Mouse (Mus musculus) MEL (cell line): Measurements from ENCODE around the gene AU040320. TPM values are rescaled to one million over a fixed set of nuclear protein-coding genes. Genes with fewer than 3 reads are reported as not detected.
A peak's percentile ranks its signal among the peaks of the same experiment; 100 is the strongest.

Experiments used
- DNase-seq: peaks from one replicate; pipeline ENCODE4 v3.0.0; 2011; ENCODE audit warnings: low read depth, low spot score
- H3K27ac ChIP-seq: 2 replicates; pipeline ENCODE4 v1.5.1; 2012; ENCODE audit warnings: low read depth, mild to moderate bottlenecking, control low read depth, low read length, moderate library complexity; ENCODE audit not compliant: control insufficient read depth
- H3K27me3 ChIP-seq, 2 experiments: fragments of 150-350 bp in 1 of 2; sonication (generic) in 1 of 2; 2 replicates each; pipeline ENCODE4 v1.6.1; 2012; ENCODE audit warnings: low read length in 2 of 2, mild to moderate bottlenecking in 2 of 2, improper control_type of control experiment in 1 of 2, moderate library complexity in 1 of 2; ENCODE audit not compliant: insufficient read depth in 2 of 2, control insufficient read depth in 1 of 2
- H3K36me3 ChIP-seq, 2 experiments: 2 replicates each; pipeline ENCODE4 v1.6.1; 2012 to 2014; ENCODE audit warnings: low read length in 2 of 2, improper control_type of control experiment in 1 of 2, inconsistent platforms in 1 of 2, mild to moderate bottlenecking in 1 of 2; ENCODE audit not compliant: insufficient read depth in 2 of 2, control insufficient read depth in 1 of 2
- H3K4me1 ChIP-seq, 2 experiments: fragments of 150-350 bp in 1 of 2; sonication (generic) in 1 of 2; 2 replicates each; pipeline ENCODE4 v1.6.1; 2012; ENCODE audit warnings: low read length in 2 of 2, improper control_type of control experiment in 1 of 2, mild to moderate bottlenecking in 1 of 2; ENCODE audit not compliant: insufficient read depth in 2 of 2, control insufficient read depth in 1 of 2
- H3K4me3 ChIP-seq, 2 experiments: fragments of 150-350 bp in 1 of 2; sonication (generic) in 1 of 2; 2 replicates each; pipeline ENCODE4 v1.5.1; 2012; ENCODE audit warnings: low read depth in 2 of 2, low read length in 2 of 2, mild to moderate bottlenecking in 2 of 2, moderate library complexity in 2 of 2, control low read depth in 1 of 2, improper control_type of control experiment in 1 of 2; ENCODE audit not compliant: control insufficient read depth in 1 of 2, insufficient read depth in 1 of 2
- H3K79me2 ChIP-seq: 2 replicates; pipeline ENCODE4 v1.6.1; 2012; ENCODE audit warnings: mild to moderate bottlenecking, low read length, moderate library complexity; ENCODE audit not compliant: control insufficient read depth, poor library complexity, insufficient read depth
- H3K9ac ChIP-seq: 2 replicates; pipeline ENCODE4 v1.6.1; 2012; ENCODE audit warnings: low read depth, mild to moderate bottlenecking, control low read depth, low read length, moderate library complexity; ENCODE audit not compliant: control insufficient read depth, poor library complexity, severe bottlenecking
- H3K9me3 ChIP-seq: fragments of 150-350 bp; sonication (generic); replicated peaks from 2 replicates; pipeline ENCODE4 v1.6.1; 2012; ENCODE audit warnings: mild to moderate bottlenecking, low read length, improper control_type of control experiment, moderate library complexity; ENCODE audit not compliant: insufficient read depth
- CHD2 ChIP-seq: IDR thresholded peaks from 2 replicates; pipeline ENCODE4 v1.6.1; 2011; ENCODE audit warnings: low read length, improper control_type of control experiment
- CTCF ChIP-seq, 3 experiments: IDR thresholded peaks in 2 of 3; conservative IDR thresholded peaks in 1 of 3; 2 replicates each; pipeline ENCODE4 v1.5.1; 2011 to 2012; ENCODE audit warnings: low read length in 3 of 3, low read depth in 2 of 3, mild to moderate bottlenecking in 2 of 3, improper control_type of control experiment in 1 of 3, inconsistent platforms in 1 of 3, mixed read lengths in 1 of 3, moderate library complexity in 1 of 3; ENCODE audit not compliant: control insufficient read depth in 1 of 3, insufficient read depth in 1 of 3, poor library complexity in 1 of 3, severe bottlenecking in 1 of 3
- ELF1 ChIP-seq: IDR thresholded peaks from 2 replicates; pipeline ENCODE4 v1.6.1; 2014; ENCODE audit warnings: low read depth, mild to moderate bottlenecking, inconsistent platforms, low read length, improper control_type of control experiment, moderate library complexity
- GABPA ChIP-seq: IDR thresholded peaks from 2 replicates; pipeline ENCODE4 v1.6.1; 2012; ENCODE audit warnings: low read depth, mild to moderate bottlenecking, inconsistent platforms, low read length, improper control_type of control experiment, moderate library complexity
- MAZ ChIP-seq: IDR thresholded peaks from 2 replicates; pipeline ENCODE4 v1.6.1; 2012; ENCODE audit warnings: low read depth, mild to moderate bottlenecking, inconsistent platforms, low read length, improper control_type of control experiment
- MEF2A ChIP-seq: IDR thresholded peaks from 2 replicates; pipeline ENCODE4 v1.6.1; 2014; ENCODE audit warnings: low read depth, mild to moderate bottlenecking, inconsistent platforms, low read length, improper control_type of control experiment; ENCODE audit not compliant: poor library complexity, insufficient replicate concordance, severe bottlenecking; ENCODE audit errors: extremely low read depth
- MXI1 ChIP-seq: IDR thresholded peaks from 2 replicates; pipeline ENCODE4 v1.6.1; 2011; ENCODE audit warnings: mild to moderate bottlenecking, low read depth, low read length, improper control_type of control experiment
- NRF1 ChIP-seq: IDR thresholded peaks from 2 replicates; pipeline ENCODE4 v1.6.1; 2014; ENCODE audit warnings: low read depth, mild to moderate bottlenecking, inconsistent platforms, low read length, improper control_type of control experiment, moderate library complexity; ENCODE audit not compliant: poor library complexity, insufficient read depth, severe bottlenecking
- POLR2AphosphoS2 ChIP-seq: IDR thresholded peaks from 2 replicates; pipeline ENCODE4 v1.6.1; 2011; ENCODE audit warnings: low read length, improper control_type of control experiment
- RAD21 ChIP-seq: IDR thresholded peaks from 2 replicates; pipeline ENCODE4 v1.6.1; 2011; ENCODE audit warnings: mild to moderate bottlenecking, low read depth, low read length, improper control_type of control experiment
- SMC3 ChIP-seq: IDR thresholded peaks from 2 replicates; pipeline ENCODE4 v1.6.1; 2011; ENCODE audit warnings: low read depth, low read length, improper control_type of control experiment
- TAL1 ChIP-seq: IDR thresholded peaks from 2 replicates; pipeline ENCODE4 v1.6.1; 2012; ENCODE audit warnings: mild to moderate bottlenecking, inconsistent platforms, low read length, moderate library complexity, mixed read lengths
- TBP ChIP-seq: IDR thresholded peaks from 2 replicates; pipeline ENCODE4 v1.8.0; 2011; ENCODE audit warnings: low read depth, low read length, improper control_type of control experiment
- ZC3H11A ChIP-seq: IDR thresholded peaks from 2 replicates; pipeline ENCODE4 v1.6.1; 2012; ENCODE audit warnings: low read depth, mild to moderate bottlenecking, inconsistent platforms, low read length, improper control_type of control experiment
- ZKSCAN1 ChIP-seq: IDR thresholded peaks from 2 replicates; pipeline ENCODE4 v1.6.1; 2012; ENCODE audit warnings: low read depth, mild to moderate bottlenecking, inconsistent platforms, low read length, improper control_type of control experiment, moderate library complexity
- ZNF384 ChIP-seq: IDR thresholded peaks from 2 replicates; pipeline ENCODE4 v1.6.1; 2012; ENCODE audit warnings: low read depth, mild to moderate bottlenecking, inconsistent platforms, low read length, improper control_type of control experiment
- polyA plus RNA-seq, 2 experiments: library from polyadenylated mRNA; stranded (reverse) in 1 of 2; unstranded in 1 of 2; fragments of >175 nt in 1 of 2; fragments of >200 nt in 1 of 2; gene quantifications; 2 replicates each; pipeline versions ENCODE4 v1.2.1 to v1.2.4; 2012; ENCODE audit warnings: low replicate concordance in 2 of 2, low read depth in 1 of 2; ENCODE audit not compliant: insufficient read length in 2 of 2, insufficient read depth in 1 of 2, missing spikeins in 1 of 2
- total RNA-seq: library from RNA; depleted of rRNA; stranded (reverse); fragments of 300-350 nt; gene quantifications from 2 replicates; pipeline ENCODE4 v1.2.3, GENCODE M21; 2012

AU040320 gene
- total and polyA plus RNA-seq, 3 experiments = 10.2 to 17.1 TPM; not detected in 1

- TF ChIP-seq MEF2A = no peak
- no peak for TF ChIP-seq ZKSCAN1
- TF ChIP-seq CHD2 = no peak
- no peak for TF ChIP-seq TAL1
- no peak for TF ChIP-seq ZC3H11A
- no peak for TF ChIP-seq MAZ
- no peak for TF ChIP-seq MXI1
- H3K27me3 ChIP-seq = no peaks in the 10 kb centered on the region
- DNase-seq = no peak
- no peak overlapping the region for H3K4me3 ChIP-seq
- H3K27ac ChIP-seq = no peak overlapping the region
- no peak overlapping the region for H3K9ac ChIP-seq
- no peaks in the 10 kb centered on the region for H3K79me2 ChIP-seq
- H3K36me3 ChIP-seq = peaks cover 0 to 1% of the 10 kb centered on the region in 2 experiments; a peak in 2 of 4 replicates
- H3K4me1 ChIP-seq = no peaks in the 10 kb centered on the region
- H3K9me3 ChIP-seq = no peaks in the 10 kb centered on the region
Observed at GRCm38 (mm10) chr4:126860268-126860986, 107.1 kb downstream of the AU040320 start.

DNA sequence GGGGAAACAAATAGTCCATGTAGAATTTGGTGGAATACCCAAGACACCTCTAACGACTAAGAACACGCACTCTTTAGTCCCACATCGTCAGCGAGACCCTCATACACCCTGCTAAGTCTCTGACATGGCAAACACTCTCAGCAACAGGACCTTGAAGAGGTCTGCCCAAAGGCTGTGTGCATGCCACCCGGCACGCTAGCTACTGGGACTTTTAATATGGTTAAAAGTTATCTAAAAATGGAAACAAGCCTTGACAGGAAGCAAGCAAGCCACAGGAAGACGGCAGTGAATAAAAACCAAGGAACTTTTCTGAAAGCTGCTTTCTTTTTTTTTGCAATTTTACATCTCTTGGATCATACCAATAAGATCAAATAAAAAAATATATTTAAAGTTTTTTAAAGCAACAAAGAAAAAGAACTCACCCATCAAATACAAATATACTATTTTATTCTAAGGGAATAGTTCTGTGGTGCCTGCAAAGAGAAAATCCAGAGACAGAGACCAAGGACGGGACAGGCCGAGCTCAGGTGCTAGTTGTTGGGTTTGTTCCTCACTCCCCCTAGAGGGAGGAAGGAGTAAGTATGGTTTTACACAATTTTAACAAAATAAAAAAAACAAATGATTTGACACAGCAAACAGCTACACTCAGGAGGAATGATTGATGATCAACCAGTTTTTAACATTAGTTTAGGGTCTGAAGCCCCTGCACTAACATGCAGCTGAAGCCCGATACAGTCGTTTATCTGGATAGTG lies 108.3 kb downstream of the AU040320 start:
- peak; percentile 44 for DNase-seq
- no peak overlapping the region for H3K4me3 ChIP-seq
- peaks cover 0 to 4% of the 10 kb centered on the region in 2 experiments; a peak in 2 of 4 replicates for H3K36me3 ChIP-seq

More for the DNA sequence above, 108.3 kb downstream of the AU040320 start:
- Histone ChIP-seq H3K27me3 (no peaks in the 10 kb centered on the region), H3K79me2 (no peaks in the 10 kb centered on the region), H3K27ac (no peak overlapping the region), H3K4me1 (no peaks in the 10 kb centered on the region), H3K9me3 (no peaks in the 10 kb centered on the region), H3K9ac (no peak overlapping the region)
- TF ChIP-seq SMC3 = peak; percentile 42
- TF ChIP-seq ELF1 = no peak
- 0 out of 2 replicates have a peak, but pooled peaks have one; percentile 54 for TF ChIP-seq TBP
- TF ChIP-seq CTCF (IDR thresholded peaks at IDR 0.05 in 2 of 3, conservative IDR thresholded peaks at IDR 0.05 in 1 of 3; ENCODE audit: control insufficient read depth in 1 of 3, insufficient read depth in 1 of 3, low read depth in 2 of 3, low read length in 3 of 3, poor library complexity in 1 of 3, severe bottlenecking in 1 of 3) = peak; percentile 38 to 62 (median 50)
- peak; percentile 30; the same call in 1 of the 2 replicates for TF ChIP-seq ZC3H11A
- TF ChIP-seq ZNF384 = peak; percentile 65
- no peak for TF ChIP-seq POLR2AphosphoS2
- no peak for TF ChIP-seq NRF1
- no peak for TF ChIP-seq MAZ
- TF ChIP-seq RAD21 = peak; percentile 38
- no peak for TF ChIP-seq GABPA
- no peak for TF ChIP-seq MXI1
- no peak for TF ChIP-seq CHD2
